Mouse (Mus musculus) kidney, postnatal 4 days (tissue): Measurements from ENCODE around the gene Ascc3.

Experiments used
- DNase-seq, 2 experiments: peaks; one replicate each; pipeline ENCODE4 v3.0.0; 2021; ENCODE audit warnings: mixed read lengths in 2 of 2

The Ascc3 gene

GRCm38 (mm10) chr10:50763457-50764310, 171.2 kb downstream of the Ascc3 start:
- DNase-seq: no peak

- DNase-seq: no peak
These were observed 180.3 kb downstream of the Ascc3 start for GRCm38 (mm10) chr10:50772811-50773210.

DNA sequence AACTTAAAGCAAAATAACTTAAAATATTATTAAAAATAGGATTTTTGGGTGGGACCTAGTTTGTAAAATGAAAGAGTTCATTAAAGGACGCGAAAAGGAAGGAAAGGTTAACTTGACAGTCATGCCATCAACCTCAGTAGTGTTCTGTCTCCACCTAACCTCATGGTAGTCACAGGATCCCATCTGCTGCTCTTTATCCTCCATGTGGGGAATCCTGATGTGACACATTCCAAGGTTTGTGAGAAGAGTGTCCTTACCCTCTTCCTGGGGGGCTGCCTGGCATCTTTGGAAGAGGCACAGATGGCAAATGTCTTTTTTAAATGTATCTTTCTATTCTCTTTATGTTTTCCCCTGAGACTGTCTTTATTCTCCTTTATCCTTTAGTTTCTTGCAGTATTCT, 181.4 kb downstream of the Ascc3 start:
- DNase-seq: no peak

GRCm38 (mm10) chr10:50792840-50793239, 200.4 kb downstream of the Ascc3 start:
- DNase-seq: no peak

- peak in 1 of 2 experiments; percentile 11 for DNase-seq
These were observed 209.1 kb downstream of the Ascc3 start for GRCm38 (mm10) chr10:50801594-50801993.

- no peak for DNase-seq
These were observed 209.9 kb downstream of the Ascc3 start for GRCm38 (mm10) chr10:50802380-50802779.

- DNase-seq: no peak
These were observed 213.7 kb downstream of the Ascc3 start for GRCm38 (mm10) chr10:50806166-50806565.

- no peak for DNase-seq
These were observed 229.9 kb downstream of the Ascc3 start for GRCm38 (mm10) chr10:50822363-50822762.

DNA sequence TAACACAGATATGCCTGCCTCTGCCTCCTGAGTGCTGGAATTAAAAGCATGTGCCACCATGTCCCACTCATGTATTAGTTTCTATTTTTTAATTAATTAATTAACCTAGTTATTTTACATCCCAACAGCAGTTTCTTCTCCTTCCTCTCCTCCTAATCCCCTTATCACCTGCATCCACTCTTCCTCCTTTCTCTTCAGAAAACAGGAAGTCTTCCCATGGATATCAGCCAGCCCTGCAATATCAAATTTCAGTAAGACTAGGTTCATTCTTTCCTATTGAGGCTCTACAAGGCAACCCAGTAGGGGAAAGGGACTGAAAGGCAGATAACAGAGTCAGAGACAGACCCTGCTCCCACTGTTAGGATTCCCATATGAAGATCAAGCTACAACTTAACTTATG, 234.4 kb downstream of the Ascc3 start:
- DNase-seq: no peak

DNA sequence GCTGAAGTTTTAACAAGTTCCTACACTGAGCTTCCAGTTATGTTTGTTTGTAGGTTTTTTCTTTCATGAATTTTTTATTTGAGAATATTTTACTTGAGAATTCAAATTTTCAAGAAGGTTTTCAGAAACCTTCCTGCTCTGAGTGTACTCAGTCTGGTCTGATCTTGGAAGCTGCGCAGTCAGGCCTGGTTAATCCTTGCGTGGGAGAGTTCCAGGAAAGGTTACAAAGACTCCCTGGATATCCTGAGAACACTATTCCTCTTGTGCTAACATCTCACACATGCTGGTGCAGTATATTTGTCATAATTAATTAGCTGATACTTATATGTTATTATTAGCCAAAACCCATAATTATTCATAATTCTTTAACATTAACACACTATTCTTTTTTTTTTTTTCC, 242.1 kb downstream of the Ascc3 start:
- peak in 1 of 2 experiments; percentile 11 for DNase-seq

- DNase-seq: no peak
These were observed 250.9 kb downstream of the Ascc3 start for GRCm38 (mm10) chr10:50843363-50843762.

GRCm38 (mm10) chr10:50868202-50868601, 275.7 kb downstream of the Ascc3 start:
- no peak for DNase-seq

DNA sequence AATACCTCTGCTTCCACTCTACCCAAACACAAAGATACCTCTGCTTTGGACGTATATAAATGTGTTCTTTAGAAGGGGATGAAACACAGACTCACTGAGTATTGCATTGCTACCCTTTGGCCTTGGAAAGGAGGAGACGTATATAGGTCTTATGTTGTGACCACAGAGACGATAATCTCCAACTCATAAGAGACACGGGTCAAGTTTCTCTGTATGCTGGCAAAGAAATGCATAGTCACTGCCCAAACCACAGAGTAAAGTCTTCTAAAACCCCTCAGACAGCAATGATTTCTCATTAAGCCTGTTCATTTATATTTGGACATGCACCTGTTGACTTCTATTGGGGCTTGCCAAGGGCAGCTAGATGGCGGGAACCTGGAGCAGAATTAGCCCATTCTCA, 284.5 kb downstream of the Ascc3 start:
- DNase-seq: no peak

DNA sequence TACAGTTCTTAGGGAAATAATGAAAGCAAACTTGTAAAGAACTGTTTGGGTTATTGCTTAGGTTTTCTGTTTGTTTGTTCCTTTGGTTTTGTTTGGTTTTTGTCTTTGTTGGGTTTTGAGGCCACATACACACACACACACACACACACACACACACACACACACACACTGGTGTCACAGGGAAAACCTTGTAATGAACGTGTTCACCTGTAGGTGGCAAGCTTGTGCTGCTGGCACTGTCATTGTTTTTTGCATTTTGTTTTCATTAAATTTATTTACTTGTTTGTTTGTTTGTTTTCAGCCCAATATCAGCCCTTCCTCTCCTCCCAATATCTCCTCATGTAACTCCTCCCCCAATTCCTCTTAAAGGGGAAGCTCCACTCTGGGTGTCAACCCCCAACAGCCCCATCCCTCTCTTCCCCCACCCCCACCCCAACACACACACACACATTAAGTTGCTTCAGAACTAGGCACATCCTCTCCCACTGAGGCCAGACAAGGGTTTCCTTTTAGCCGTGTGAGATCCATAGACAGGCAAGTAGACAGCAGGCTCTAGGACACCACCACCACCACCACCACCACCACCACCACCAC, 289.1 kb downstream of the Ascc3 start:
- peak; percentile 47 to 58 for DNase-seq

GRCm38 (mm10) chr10:50882366-50882765, 289.9 kb downstream of the Ascc3 start:
- DNase-seq: no peak

GRCm38 (mm10) chr10:50886305-50886704, 293.8 kb downstream of the Ascc3 start:
- no peak for DNase-seq

GRCm38 (mm10) chr10:50890621-50891020, 298.2 kb downstream of the Ascc3 start:
- no peak for DNase-seq

- peak; percentile 54 to 66 for DNase-seq
These were observed 299.6 kb downstream of the Ascc3 start for GRCm38 (mm10) chr10:50891876-50892711.

DNA sequence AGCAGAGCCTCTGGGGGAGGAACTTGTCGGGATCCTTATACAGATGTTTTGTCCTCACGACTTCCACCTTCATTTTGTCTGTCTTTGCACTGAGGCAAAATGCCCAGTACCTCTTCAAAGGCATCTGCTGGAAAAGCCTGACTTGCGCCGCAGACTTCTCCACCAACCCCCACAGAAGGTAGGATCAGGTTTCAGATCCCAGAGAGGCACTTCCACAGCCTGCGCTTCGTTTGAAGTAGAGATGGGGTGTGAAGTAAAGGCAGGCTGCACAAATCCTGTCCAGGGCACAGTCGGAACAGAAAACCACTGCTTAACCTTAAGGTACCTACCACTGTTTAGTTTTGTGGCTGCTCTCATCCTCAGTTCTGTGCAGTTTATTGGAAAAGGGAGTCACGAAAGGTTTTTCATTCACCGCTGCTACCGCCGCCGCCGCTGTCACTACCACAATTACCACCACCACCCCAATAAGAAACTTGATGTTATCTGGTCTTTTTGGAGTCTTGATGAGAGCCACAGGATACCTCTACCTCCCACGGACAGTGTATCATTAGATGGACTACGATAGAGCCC, 300.4 kb downstream of the Ascc3 start:
- DNase-seq: peak; percentile 45 to 65

DNA sequence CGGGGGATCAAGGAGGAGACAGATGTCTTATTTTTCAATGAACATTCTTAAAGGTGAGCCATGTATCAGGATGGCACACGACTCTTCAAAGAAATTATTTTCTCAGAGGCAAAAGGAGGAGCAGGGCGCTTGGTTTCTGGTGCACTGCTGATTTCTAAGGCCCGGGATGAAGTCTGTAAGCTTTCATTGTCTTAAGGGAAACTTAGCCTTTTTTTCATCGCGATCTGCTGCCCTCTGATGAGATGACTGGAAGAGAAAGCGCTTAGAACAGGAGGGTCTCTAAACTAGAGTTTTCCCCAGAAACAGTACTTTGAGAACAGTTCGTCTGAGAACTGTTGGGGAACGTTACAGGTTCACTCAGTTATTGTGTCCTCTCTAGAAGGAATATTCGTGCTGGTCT, 301.1 kb downstream of the Ascc3 start:
- DNase-seq: no peak

GRCm38 (mm10) chr10:50894170-50894991, 301.9 kb downstream of the Ascc3 start, which contains the start of gene Sim1:
Gene Sim1, plus strand, starts transcription at chr10:50894754.
- DNase-seq: peak; percentile 85 to 91
